Mouse (Mus musculus) urinary bladder, postnatal 36 days (tissue): ENCODE data around the gene Myl7.

Experiments
- DNase-seq, 2 experiments: peaks; one replicate each; pipeline ENCODE4 v3.0.0; 2022; ENCODE audit warnings: low spot score in 2 of 2, mixed read lengths in 1 of 2

Myl7 gene

GRCm38 (mm10) chr11:5862394-5863105, 36.0 kb downstream of the Myl7 start:
- DNase-seq: peak in 1 of 2 experiments; percentile 71

GRCm38 (mm10) chr11:5861678-5862393, 36.7 kb downstream of the Myl7 start, which contains the start of gene Aebp1:
Gene Aebp1, plus strand, starts transcription at chr11:5861947.
- DNase-seq: peak; percentile 31 to 66

GRCm38 (mm10) chr11:5860639-5861038, 37.9 kb downstream of the Myl7 start:
- no peak for DNase-seq

- DNase-seq: no peak
These were observed 38.6 kb downstream of the Myl7 start for GRCm38 (mm10) chr11:5859883-5860550.

- no peak for DNase-seq
These were observed 39.9 kb downstream of the Myl7 start for GRCm38 (mm10) chr11:5858723-5859122.

- DNase-seq: no peak
These were observed 42.0 kb downstream of the Myl7 start for GRCm38 (mm10) chr11:5856479-5857130.

- DNase-seq: no peak
These were observed 42.7 kb downstream of the Myl7 start for GRCm38 (mm10) chr11:5855902-5856301.

- no peak for DNase-seq
These were observed 43.1 kb downstream of the Myl7 start for GRCm38 (mm10) chr11:5855481-5855880.

- DNase-seq: no peak
These were observed 46.3 kb downstream of the Myl7 start for GRCm38 (mm10) chr11:5852314-5852713.

- DNase-seq: no peak
These were observed 47.4 kb downstream of the Myl7 start for GRCm38 (mm10) chr11:5851021-5851736.

GRCm38 (mm10) chr11:5850452-5850851, 48.1 kb downstream of the Myl7 start:
- no peak for DNase-seq

- no peak for DNase-seq
These were observed 49.3 kb downstream of the Myl7 start for GRCm38 (mm10) chr11:5849316-5849715.

GRCm38 (mm10) chr11:5848741-5849140, 49.8 kb downstream of the Myl7 start:
- DNase-seq: no peak

- peak; percentile 40 to 56 for DNase-seq
These were observed 51.8 kb downstream of the Myl7 start for GRCm38 (mm10) chr11:5846639-5847345.
